Mouse (Mus musculus) right cerebral cortex, postnatal 4 days (tissue): Measurements from ENCODE around the gene Mill1.
"Not testable (repeated sequence)": the region's sequence is repeated elsewhere in the genome, so short reads cannot be mapped to it uniquely, and the experiment has no call there.

Source experiments
- DNase-seq: peaks from one replicate; pipeline ENCODE4 v3.0.0-alpha.2; 2022

The Mill1 gene

GRCm38 (mm10) chr7:18245047-18245446 lies at the start of gene Mill1:
TSS of gene Mill1 (plus strand) at chr7:18245347.
- DNase-seq: no peak

DNA sequence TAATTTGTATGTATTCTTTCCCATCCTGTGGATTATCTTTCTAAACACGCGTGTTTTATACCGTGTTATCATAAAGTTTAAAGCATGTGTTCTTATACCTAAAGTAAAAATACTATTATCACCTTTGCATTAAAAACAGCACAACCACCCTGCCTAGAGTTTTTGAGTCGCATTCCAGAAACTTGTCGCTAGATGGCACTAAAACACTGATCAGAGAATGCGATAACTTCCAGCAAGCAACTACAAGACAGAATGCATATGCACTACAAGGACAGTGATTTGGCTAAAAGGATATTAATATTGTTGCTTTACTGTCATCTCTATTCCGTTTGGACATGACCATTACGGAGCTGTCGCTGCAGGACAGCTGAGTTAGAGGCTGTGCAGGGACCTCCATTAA lies 34.2 kb upstream of the Mill1 start:
- DNase-seq: no peak

DNA sequence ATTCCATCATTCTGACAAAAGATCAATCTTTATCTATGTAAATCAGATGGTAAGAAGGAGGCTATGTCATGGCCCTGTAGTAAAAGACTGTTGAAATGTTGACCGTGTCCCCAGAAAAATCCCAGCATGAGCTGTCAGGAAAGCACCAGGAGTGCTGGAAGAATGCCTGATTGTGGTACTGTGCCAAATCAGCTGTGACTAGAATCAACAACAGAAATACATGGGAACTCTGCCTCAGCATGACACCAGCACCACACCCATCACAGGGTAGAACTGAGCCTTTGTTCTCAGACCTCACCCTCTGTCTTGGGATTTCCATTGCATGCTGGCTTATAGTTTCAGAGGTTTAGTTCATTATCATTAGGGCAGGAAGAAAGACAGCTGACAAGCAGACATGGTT lies 30.4 kb upstream of the Mill1 start:
- DNase-seq: no peak

DNA sequence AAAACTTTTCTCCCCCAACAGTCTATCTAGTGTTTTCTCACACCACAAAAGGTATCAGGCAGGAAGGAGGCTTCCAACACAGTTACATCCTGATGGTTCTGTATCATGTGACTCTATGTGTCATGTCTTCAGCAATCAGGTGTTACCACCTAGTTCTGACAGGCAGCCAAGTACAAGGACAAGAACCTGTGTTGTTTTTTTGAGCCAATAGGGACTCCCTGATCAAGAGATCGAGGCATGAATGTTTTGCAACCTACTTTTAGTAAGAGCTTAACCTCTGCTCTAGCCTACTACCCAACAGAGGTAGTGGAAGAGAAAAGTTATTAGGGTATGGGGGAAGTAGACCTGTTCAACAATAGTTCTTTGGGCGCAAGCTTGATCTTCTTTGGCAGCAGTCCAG lies 6.6 kb upstream of the Mill1 start:
- DNase-seq: no peak

GRCm38 (mm10) chr7:18241217-18241616 lies 3.9 kb upstream of the Mill1 start:
- DNase-seq: no peak

DNA sequence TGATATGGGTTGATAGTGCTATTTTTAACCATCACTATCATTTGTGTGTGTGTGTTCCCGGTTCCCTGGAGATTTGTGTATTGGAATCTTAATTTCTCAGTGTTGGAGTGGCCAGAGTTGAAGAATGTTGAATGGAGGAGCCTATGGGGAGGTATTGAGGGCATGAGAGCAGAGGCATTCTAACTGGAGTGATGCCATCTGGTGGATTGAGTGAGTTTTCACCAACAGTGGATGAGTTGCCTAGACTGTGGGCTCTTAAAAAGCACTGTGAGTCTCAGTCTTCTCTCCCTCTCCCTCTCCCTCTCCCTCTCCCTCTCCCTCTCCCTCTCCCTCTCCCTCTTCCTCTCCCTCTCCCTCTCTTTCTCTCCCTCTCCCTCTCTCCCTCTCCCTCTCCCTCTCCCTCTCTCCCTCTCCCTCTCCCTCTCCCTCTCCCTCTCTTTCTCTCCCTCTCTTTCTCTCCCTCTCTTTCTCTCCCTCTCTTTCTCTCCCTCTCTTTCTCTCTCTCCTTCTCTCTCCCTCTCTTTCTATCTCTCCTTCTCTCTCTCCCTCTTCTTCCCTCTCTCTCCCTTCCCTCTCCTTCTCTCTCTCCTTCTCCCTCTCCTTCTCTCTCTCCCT lies 1.1 kb upstream of the Mill1 start:
- not testable (repeated sequence) for DNase-seq

DNA sequence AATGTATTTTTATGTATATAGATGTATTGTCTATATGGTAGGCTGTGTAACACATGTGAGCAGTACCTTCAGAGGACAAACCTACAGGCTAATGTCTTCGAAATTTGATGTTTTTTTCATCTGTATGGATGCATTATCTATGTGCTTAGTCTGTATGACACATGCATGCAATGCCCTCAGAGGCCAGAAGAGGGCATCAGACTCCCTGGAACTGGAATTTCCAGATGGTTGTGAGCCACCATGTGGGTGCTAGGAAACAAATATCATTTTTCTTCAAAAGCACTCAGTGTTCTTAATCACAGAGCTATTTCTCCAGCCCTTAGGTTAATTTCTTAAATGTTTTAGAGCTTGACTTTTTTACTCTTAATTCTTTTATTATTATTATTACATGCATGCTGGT lies 15.1 kb downstream of the Mill1 start:
- DNase-seq: no peak

GRCm38 (mm10) chr7:18265089-18265488 lies 19.9 kb downstream of the Mill1 start:
- DNase-seq: no peak
